Mouse (Mus musculus): ENCODE measurements around the gene Mfsd2a. TPM values are rescaled to one million over a fixed set of nuclear protein-coding genes. Genes with fewer than 3 reads are reported as not detected.

Mfsd2a gene
- total RNA-seq, 1 experiment from 2014 or later: not detected

- ATAC-seq (replicated peaks; ENCODE audit: low read depth, poor library complexity, severe bottlenecking): no peak
Measured at GRCm38 (mm10) chr4:122939048-122939796, 21.8 kb downstream of the Mfsd2a start.

GRCm38 (mm10) chr4:122937489-122937888 is 23.5 kb downstream of the Mfsd2a start:
- no peak for ATAC-seq (replicated peaks; ENCODE audit: low read depth, poor library complexity, severe bottlenecking)

- no peak for ATAC-seq (replicated peaks; ENCODE audit: low read depth, poor library complexity, severe bottlenecking)
Measured at GRCm38 (mm10) chr4:122935466-122936099, 25.4 kb downstream of the Mfsd2a start.

GRCm38 (mm10) chr4:122933857-122934256 is 27.1 kb downstream of the Mfsd2a start:
- no peak for ATAC-seq (replicated peaks; ENCODE audit: low read depth, poor library complexity, severe bottlenecking)

GRCm38 (mm10) chr4:122933051-122933591 is 27.9 kb downstream of the Mfsd2a start:
- ATAC-seq (replicated peaks; ENCODE audit: low read depth, poor library complexity, severe bottlenecking): no peak

- no peak for ATAC-seq (replicated peaks; ENCODE audit: low read depth, poor library complexity, severe bottlenecking)
Measured at GRCm38 (mm10) chr4:122932239-122932978, 28.6 kb downstream of the Mfsd2a start.

- ATAC-seq (replicated peaks; ENCODE audit: low read depth, poor library complexity, severe bottlenecking): peak; percentile 64; the same call in 1 of the 2 replicates
Measured at GRCm38 (mm10) chr4:122930939-122931590, 29.9 kb downstream of the Mfsd2a start.

GRCm38 (mm10) chr4:122923392-122924344 is 37.3 kb downstream of the Mfsd2a start:
- peak; percentile 75 for ATAC-seq (replicated peaks; ENCODE audit: low read depth, poor library complexity, severe bottlenecking)

GRCm38 (mm10) chr4:122922841-122923240 is 38.1 kb downstream of the Mfsd2a start:
- ATAC-seq (replicated peaks; ENCODE audit: low read depth, poor library complexity, severe bottlenecking): peak; percentile 89

GRCm38 (mm10) chr4:122915985-122916384 is 45.0 kb downstream of the Mfsd2a start:
- no peak for ATAC-seq (replicated peaks; ENCODE audit: low read depth, poor library complexity, severe bottlenecking)

- no peak for ATAC-seq (replicated peaks; ENCODE audit: low read depth, poor library complexity, severe bottlenecking)
Measured at GRCm38 (mm10) chr4:122914186-122914585, 46.8 kb downstream of the Mfsd2a start.

GRCm38 (mm10) chr4:122912613-122913012 is 48.4 kb downstream of the Mfsd2a start:
- 0 out of 2 replicates have a peak, but pooled peaks have one; percentile 42 for ATAC-seq (replicated peaks; ENCODE audit: low read depth, poor library complexity, severe bottlenecking)

- peak; percentile 68 for ATAC-seq (replicated peaks; ENCODE audit: low read depth, poor library complexity, severe bottlenecking)
Measured at GRCm38 (mm10) chr4:122910577-122910976, 50.4 kb downstream of the Mfsd2a start.

GRCm38 (mm10) chr4:122909572-122910189 is 51.3 kb downstream of the Mfsd2a start:
- ATAC-seq (replicated peaks; ENCODE audit: low read depth, poor library complexity, severe bottlenecking): no peak

- no peak for ATAC-seq (replicated peaks; ENCODE audit: low read depth, poor library complexity, severe bottlenecking)
Measured at GRCm38 (mm10) chr4:122905359-122905758, 55.6 kb downstream of the Mfsd2a start.

GRCm38 (mm10) chr4:122903709-122904108 is 57.3 kb downstream of the Mfsd2a start:
- peak; percentile 81 for ATAC-seq (replicated peaks; ENCODE audit: low read depth, poor library complexity, severe bottlenecking)

GRCm38 (mm10) chr4:122902156-122902555 is 58.8 kb downstream of the Mfsd2a start:
- ATAC-seq (replicated peaks; ENCODE audit: low read depth, poor library complexity, severe bottlenecking): peak; percentile 42; the same call in 1 of the 2 replicates

- peak; percentile 87 for ATAC-seq (replicated peaks; ENCODE audit: low read depth, poor library complexity, severe bottlenecking)
Measured at GRCm38 (mm10) chr4:122898313-122898712, 62.7 kb downstream of the Mfsd2a start.

Measured in common myeloid progenitor, adult 5-6 weeks (primary cell).